Comparison of ENCODE assay signal across 16 mouse cellular contexts in genomic region chr2:72351776-72352175, GRCm38 (mm10).
"Had no signal": no experiment of that assay in that cellular context is flagged by ENCODE, and none has a peak within 500 bp of the region (broad histone marks: within the 10 kb centered on the region; RNA-seq: fewer than 3 reads in every experiment).

No protein-coding gene starts in this region.

- H3K36me3 ChIP-seq: kidney, embryonic 15.5 days; limb, embryonic 12.5 days; liver, embryonic 12.5 days; liver, embryonic 15.5 days; midbrain, embryonic 13.5 days had no signal

- H3K4me1 ChIP-seq: kidney, embryonic 15.5 days; limb, embryonic 15.5 days; liver, embryonic 12.5 days; liver, embryonic 15.5 days; lung, embryonic 15.5 days; midbrain, embryonic 13.5 days had no signal

- H3K4me3 ChIP-seq: kidney, embryonic 15.5 days; limb, embryonic 12.5 days; limb, embryonic 15.5 days; liver, embryonic 12.5 days; liver, embryonic 15.5 days; lung, embryonic 15.5 days; midbrain, embryonic 13.5 days had no signal

- H3K27ac ChIP-seq: kidney, embryonic 15.5 days; limb, embryonic 12.5 days; limb, embryonic 15.5 days; liver, embryonic 12.5 days; liver, embryonic 15.5 days; lung, embryonic 15.5 days; midbrain, embryonic 13.5 days had no signal

- H3K4me2 ChIP-seq: kidney, embryonic 15.5 days; limb, embryonic 12.5 days; limb, embryonic 15.5 days; liver, embryonic 12.5 days; liver, embryonic 15.5 days; lung, embryonic 15.5 days; midbrain, embryonic 13.5 days had no signal

- H3K27me3 ChIP-seq: kidney, embryonic 15.5 days; limb, embryonic 12.5 days; limb, embryonic 15.5 days; liver, embryonic 12.5 days; liver, embryonic 15.5 days; lung, embryonic 15.5 days; midbrain, embryonic 13.5 days had no signal

- DNase-seq: kidney, adult 8-10 months; kidney, postnatal 14 days; kidney, postnatal 4 days; left cerebral cortex, postnatal 4 days; lung, postnatal 10 days; lung, postnatal 4 days; thymus, adult 18-20 months; thymus, postnatal 36 days had no signal

- ATAC-seq: liver, embryonic 12.5 days; midbrain, embryonic 13.5 days; midbrain, embryonic 16.5 days had no signal

- H3K9me3 ChIP-seq: kidney, embryonic 15.5 days; limb, embryonic 12.5 days; limb, embryonic 15.5 days; liver, embryonic 12.5 days; liver, embryonic 15.5 days; lung, embryonic 15.5 days; midbrain, embryonic 13.5 days had no signal

- H3K9ac ChIP-seq: kidney, embryonic 15.5 days; limb, embryonic 12.5 days; limb, embryonic 15.5 days; liver, embryonic 12.5 days; liver, embryonic 15.5 days; lung, embryonic 15.5 days; midbrain, embryonic 13.5 days had no signal
